Mouse (Mus musculus) B cell, adult 2 months (primary cell): ENCODE measurements around the gene Ush2a.

Experiments
- DNase-seq, 2 experiments: peaks; one replicate each; pipeline ENCODE4 v3.0.0; 2022

Ush2a gene

GRCm38 (mm10) chr1:188387820-188388471 lies 126.1 kb downstream of the Ush2a start:
- no peak for DNase-seq

GRCm38 (mm10) chr1:188390080-188390479 lies 128.3 kb downstream of the Ush2a start:
- no peak for DNase-seq

- no peak for DNase-seq
Measured at GRCm38 (mm10) chr1:188407176-188407575, 145.4 kb downstream of the Ush2a start.

DNA sequence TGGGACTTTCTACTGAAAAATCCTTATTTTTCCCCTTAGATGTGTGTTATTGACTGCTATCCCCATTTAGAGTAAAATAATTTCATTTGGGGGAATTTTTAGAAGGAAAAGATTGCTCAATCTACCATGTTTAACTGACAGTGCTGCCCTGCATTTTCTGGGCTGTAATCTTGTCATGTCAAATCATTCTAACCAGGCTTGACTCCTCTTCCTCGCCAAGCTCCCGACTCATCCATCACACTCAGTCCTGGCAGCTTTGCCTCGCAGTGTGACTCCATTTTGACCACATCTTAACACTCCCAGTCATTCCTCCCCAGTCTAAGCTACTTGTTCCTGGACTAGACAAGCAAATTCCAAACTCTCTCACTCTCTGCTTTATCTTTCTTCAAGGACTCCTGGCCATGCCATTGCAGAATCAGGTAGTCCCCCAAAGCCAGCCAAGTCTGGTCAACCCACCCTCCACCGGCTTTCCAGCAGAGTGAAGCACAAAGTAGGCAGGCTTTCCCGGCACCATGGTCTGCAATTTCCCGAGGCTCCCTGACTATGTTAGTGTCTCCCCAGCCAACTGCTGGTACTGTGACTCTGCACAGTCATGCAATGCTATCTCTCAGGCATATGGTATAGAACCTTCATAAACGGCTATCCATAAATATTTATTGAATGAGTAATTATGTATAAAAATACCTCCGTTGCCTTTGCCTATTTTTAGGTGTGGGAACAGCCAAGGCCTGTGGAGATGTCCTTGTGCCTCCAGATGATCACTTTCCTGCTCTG lies 146.0 kb downstream of the Ush2a start:
- DNase-seq, result no peak

GRCm38 (mm10) chr1:188410547-188410946 lies 148.7 kb downstream of the Ush2a start:
- DNase-seq, result no peak

DNA sequence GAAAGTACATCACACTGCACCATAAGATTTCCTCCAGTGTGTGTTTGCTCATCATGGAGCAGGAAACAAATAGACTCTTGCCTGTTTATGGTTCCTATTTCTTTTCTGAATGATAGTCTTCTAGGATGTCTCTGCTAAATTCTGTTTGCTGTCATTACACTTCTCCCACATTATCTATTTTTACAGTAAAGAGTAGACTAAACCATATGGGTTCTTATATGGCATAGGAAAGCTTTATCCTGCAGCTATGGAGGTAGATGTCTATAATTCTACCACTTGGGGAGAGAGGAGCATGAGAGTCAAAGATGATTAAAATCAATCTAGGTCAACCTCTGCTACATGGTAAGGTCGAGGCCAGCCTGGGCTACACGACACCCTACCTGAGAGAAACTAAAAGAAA lies 158.7 kb downstream of the Ush2a start:
- DNase-seq, result no peak

DNA sequence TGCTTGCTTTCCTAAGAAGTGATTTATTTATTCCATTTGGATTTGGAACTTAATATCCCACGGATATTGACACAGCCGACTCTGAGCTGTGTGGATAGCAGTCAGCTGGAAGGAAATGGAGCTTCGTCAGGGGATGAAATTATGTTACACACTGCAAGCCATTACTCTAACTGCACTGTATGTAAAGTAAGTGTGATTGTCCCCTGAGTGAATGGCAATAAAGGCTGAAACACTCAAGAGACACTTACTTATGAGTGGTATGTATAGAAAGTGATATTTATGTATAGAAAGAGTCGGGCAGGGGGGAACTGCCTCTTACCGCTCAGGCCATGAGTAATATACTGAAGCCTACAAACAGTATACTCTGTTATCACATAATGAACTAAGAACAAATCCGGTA lies 166.3 kb downstream of the Ush2a start:
- no peak for DNase-seq

DNA sequence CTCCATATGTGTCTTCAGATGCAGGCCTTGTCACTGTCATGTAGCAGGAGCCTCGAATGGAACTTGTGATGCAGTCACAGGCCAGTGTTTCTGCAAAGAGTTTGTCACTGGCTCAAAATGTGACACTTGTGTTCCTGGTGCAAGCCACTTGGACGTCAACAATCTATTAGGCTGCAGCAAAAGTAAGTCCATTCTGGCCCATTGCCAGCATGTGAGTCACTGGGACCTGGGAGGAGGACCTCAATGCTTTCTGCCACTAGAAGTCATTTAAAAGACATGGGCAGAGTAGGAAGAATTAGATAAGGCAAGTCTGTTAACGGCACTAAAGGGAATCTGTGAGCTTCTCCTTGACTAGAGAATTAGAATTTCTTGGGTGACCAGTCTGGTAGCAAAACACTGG lies 168.9 kb downstream of the Ush2a start:
- DNase-seq, result no peak

DNA sequence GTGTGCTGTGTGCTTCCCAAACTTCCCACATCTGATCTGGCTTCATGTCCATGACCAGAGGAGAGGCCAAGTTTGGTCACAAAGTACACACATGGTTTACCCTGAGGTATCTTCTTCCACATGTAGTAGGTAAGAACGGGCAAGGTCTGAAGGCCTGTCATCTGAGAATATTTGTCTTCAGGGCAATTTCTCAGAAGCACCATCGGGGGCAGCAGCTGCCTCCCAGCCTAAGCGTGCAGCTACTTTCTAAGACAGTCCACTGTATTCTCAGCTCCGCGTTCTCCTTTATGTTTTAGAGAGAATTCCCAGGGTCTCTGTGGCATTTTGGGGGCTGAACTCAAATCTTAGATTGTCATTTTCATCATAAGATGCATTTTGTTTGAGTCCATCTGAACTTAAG lies 186.1 kb downstream of the Ush2a start:
- DNase-seq, result no peak

DNA sequence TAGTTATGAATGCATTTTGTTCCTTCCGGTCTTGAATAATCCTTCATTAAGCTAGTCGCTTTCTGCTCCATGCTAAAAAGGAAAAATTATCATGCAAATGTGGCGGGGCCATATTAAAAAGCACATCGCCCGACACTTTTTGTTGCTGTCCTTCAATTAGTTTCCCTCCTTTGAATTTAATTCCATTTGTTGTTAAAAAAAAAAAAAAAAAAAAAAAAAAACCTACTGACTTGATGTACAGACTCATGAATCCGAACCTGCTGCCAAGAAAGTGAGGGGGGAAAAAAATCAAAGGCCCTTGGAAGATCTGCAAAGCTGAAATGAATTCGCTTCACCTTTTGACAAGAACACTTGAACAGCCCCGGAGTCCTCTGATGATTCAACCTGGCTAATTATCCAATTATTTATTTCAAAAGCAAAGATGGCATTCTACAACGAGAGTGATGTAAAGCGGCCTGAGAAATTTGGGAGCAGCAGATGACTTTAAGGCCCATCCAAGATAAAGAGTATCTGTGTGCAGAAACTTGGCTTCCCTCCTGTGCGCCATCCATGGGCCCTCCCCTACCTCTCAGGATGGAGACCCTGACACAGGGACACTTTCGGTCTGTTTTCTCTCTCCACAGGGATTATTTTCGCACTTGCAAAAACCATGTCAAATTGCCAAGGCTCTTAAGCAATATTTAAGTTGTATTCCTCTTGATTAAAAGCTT lies 194.8 kb downstream of the Ush2a start:
- DNase-seq, result no peak

- DNase-seq, result no peak
Measured at GRCm38 (mm10) chr1:188457221-188458008, 195.6 kb downstream of the Ush2a start.

GRCm38 (mm10) chr1:188461203-188461602 lies 199.4 kb downstream of the Ush2a start:
- DNase-seq, result no peak

- no peak for DNase-seq
Measured at GRCm38 (mm10) chr1:188464653-188465052, 202.8 kb downstream of the Ush2a start.

DNA sequence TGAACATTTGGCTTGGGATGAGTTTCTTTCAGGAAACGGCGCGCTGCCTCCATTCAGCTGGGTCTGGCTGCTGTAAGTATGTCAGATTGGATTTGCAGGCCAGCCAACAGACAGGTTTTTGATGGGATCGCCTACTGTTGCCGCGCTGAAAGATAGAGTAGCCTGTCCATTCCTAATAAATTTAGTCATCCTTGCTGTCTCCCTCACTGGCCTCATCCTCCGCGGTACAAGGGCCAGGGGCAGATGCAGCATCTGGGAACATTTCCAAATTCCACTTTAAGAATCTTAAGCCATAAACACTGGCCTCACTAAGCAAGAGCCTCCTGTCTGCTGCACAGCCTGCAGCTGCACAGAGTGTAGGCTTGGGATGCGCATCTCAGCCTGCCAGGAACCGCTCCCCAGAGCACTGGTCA lies 206.6 kb downstream of the Ush2a start:
- no peak for DNase-seq

- DNase-seq, result no peak
Measured at GRCm38 (mm10) chr1:188504958-188505357, 243.1 kb downstream of the Ush2a start.

DNA sequence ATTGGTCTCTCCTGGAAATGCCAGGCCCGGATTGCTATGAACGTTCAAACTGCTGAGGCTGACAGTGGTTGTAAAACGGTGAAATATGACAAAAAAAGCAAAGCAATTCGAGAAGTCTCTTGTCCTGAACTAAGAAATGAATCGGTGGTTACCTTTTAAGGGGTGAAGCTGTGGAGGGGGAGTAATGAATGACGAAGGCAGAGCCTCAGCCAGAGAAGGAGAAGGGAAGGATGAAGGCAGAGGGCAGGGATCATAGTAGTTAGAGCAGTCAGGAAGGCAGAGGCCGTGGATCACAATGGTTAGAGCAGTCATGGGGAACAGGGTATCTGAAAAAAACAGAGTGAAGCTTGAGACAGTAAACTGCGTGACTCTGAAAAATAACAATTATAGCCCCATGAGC lies 257.0 kb downstream of the Ush2a start:
- DNase-seq, result no peak

DNA sequence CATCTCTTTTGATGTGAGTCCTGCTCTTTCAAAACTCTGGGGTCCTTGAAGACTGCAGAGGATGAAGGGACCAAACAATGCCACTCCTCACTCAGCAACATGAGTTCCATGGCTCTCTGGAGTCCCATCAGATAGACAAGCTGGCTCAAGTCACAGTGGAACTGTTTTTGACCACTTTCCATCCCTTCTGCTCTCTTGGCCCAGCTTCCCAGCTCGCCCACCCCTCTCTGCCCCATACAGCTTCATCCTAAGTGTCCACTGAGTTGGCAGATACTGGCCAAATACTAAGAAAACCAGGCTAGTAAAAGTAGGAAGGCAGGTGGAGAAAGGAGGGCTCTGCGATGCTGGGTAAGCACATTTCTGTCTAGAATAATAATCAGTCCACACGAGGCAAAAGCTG lies 265.6 kb downstream of the Ush2a start:
- DNase-seq, result no peak

DNA sequence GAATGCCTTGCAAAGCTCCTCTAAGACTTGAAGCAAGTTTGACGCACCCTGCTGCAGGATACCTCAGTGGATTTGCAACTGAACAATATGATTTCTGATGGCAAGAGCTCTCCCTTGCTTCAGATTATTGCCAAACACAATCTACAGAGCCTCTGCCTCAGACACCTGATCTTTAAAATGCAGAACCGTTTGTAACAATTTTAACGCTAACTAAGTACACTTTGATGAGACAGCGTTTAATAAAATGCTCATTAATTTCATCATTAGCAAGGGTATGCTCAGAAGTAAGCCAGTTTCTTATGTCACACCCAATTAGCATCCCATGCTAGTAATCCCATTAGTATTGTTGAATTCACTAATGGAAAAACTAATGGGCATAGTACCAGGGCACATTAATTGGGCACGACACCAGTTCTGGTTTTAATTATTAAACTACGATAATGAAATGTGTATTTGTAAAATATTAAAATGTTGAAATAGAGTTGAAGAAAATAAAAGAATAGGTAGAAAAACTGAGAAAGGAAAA lies 267.8 kb downstream of the Ush2a start:
- no peak for DNase-seq

DNA sequence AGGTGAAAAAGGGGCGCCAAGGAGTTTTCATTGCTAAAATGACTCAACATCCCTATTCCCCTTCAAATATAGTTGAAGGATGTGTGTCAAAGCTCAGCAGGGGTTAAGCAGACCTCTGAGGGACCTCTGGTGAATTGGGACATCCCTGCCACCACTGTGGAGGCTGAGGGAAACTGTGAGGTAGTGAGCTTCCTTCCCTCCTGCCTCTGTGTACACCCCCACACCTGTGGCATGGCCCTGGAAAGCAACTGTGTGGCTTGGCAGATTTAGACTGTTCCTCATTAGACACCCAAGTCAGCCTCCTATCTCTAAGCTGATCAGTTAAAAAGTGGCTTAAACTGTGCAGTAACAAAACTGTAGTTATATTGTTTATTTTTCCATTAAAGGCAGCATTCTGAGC lies 275.2 kb downstream of the Ush2a start:
- no peak for DNase-seq

- DNase-seq, result no peak
Measured at GRCm38 (mm10) chr1:188539621-188540020, 277.8 kb downstream of the Ush2a start.

DNA sequence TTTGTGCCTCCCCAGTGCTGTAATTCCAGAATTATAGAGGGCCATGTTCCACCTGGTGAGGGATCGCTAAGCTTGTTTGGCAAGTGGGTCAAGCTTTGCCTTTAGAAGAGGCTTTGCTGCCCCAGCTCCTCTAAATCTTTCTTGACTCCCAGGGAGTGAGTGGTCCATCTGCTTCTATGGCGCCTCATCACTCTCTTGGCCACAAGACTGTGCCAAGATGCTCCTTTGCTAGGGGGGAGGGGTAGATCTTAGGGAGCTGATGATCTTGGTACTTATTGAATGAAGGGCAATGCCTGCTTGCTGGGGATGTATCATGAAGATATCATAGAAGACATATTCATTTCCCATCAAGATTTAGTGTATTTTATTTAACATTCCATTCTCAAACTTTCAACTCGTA lies 279.7 kb downstream of the Ush2a start:
- DNase-seq, result no peak

DNA sequence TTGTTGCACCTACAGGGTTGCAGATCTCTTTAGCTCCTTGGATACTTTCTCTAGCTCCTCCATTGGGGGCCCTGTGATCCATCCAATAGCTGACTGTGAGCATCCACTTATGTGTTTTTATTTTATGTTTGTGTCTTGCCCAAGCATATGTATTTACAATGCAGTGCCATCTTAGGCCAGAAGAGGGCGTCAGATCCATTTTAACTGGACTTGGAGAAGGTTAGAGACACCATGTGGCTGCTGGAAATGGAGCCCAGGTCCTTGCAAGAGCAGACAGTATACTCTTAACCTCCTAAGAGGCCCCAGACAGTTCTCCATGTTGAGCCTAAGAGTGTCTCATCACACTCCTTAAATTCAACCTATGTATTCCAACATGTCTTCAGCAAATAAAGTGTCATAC lies 281.5 kb downstream of the Ush2a start:
- DNase-seq, result no peak

GRCm38 (mm10) chr1:188549686-188550085 lies 287.9 kb downstream of the Ush2a start:
- DNase-seq, result no peak
